Mouse (Mus musculus) c-Kit-positive CD71-negative TER-119-negative erythroid progenitor cells, embryonic 14.5 days (primary cell): ENCODE measurements around the gene Mars.
"Not testable (repeated sequence)": the region's sequence is repeated elsewhere in the genome, so short reads cannot be mapped to it uniquely, and the experiment has no call there.

Experiments used
- DNase-seq: peaks from one replicate; pipeline ENCODE4 v3.0.0-alpha.2; 2013; ENCODE audit warnings: low read depth

Gene Mars

DNA sequence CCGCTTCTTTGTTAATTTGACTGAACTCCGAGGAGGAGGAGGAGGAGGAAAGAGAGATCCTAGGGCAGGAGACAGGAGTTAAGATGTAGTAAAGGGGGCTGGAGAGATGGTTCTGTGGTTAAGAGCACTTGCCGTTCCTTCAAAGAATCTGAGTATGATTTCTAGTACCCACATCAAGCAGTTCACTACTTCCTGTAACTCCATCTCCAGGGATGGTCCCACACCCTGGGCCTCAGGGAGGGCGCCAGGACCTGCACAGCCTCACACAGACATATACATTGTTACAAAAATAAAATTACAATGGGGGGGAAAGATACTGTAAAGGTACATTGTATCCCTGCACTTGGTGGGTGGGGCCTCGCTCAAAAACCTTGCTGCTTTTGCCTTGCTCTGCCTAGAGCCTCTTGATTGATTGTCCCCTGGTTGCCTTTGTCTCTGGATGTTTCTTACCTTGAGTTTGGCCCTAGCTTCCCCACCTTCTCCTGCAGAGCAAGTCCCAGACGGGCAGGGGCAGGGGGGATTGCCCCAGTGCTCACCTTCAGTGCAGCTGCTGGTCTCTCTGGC, 26.0 kb upstream of the Mars start:
- no peak for DNase-seq

DNA sequence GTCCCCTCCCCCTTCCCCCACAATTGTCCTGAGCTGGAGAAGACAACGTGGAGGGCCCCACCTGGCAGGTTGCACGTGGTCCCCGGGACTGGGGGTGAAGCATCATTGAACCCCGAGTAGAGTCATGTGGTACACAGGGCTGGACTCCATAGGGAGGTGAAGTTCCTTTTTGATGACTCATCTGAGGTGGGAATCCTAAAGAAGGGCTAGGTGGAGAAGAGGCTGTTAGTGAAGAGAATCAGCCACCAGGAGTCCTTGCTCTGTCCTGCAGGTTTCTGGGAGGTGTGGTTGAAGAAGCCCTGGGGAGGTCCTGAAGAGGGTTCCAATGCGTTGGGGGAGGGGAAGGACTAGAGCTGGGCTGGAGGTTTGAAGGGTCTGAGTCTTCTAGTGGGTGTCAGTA, 25.4 kb upstream of the Mars start:
- no peak for DNase-seq

DNA sequence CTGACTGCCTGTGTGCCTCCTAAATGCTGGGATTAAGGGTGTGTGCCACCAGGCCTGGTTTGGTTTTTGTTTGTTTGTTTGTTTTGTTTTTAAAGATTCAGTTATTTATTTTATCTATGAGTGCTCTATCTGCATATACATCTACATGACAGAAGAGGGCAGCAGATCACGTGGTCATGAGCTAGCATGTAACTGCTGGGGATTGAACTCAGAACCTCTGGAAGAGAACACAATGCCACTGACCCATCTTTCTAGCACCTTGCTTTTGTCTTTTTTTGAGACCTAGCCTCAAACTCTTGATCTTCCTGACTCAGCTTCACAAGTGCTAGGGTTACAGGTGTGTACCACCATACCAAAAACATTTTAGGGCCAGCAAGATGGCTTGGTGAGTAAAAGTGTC, 23.7 kb upstream of the Mars start:
- no peak for DNase-seq

DNA sequence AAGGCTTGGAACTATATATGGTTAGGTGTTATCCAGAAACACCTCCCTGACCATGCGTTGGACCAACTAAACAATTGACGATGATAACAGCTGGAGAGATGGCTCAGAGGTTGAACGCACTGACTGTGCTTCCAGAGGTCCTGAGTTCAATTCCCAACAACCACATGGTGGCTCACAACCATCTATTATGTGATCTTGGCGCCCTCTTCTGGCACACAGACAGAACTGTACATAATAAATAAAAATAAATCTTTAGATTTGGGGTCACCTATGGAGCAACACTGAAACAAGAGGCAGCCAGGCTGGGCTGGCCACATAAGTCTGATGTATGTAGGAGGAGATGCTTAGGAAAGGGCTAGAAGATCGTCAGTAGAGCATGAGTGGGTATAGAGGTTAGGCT, 21.6 kb upstream of the Mars start:
- DNase-seq = no peak

DNA sequence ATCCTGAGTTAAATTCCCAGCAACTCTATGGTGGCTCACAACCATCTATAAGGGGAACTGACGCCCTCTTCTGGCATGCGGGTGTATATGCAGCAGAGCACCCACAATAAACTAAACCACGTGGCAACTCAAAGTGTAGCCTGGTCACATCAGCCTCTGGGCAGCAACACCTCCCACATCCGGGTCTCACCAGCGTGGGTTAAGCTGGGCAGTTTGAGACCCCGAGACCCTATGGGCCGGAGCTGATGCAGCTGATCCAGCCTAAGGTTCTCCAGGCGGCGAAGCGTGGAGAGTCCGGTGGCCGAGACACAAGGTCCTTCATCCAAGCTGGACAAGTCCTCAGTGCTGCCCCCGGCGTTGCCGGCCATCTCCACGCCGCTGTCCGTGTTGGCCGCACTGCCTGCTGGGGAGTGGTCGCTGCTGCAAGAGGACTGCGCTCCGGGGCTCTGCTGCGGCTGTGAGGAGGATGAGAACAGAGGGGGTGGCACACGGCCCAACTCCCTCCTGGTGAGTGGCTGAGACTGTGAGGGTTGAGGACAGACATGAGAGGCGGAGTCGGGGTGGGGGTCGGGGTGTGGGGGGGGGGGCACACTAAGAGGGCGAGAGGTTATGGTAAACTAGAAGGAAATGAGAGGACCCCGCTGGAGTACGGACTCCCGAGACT, 20.8 kb upstream of the Mars start:
- DNase-seq = no peak

DNA sequence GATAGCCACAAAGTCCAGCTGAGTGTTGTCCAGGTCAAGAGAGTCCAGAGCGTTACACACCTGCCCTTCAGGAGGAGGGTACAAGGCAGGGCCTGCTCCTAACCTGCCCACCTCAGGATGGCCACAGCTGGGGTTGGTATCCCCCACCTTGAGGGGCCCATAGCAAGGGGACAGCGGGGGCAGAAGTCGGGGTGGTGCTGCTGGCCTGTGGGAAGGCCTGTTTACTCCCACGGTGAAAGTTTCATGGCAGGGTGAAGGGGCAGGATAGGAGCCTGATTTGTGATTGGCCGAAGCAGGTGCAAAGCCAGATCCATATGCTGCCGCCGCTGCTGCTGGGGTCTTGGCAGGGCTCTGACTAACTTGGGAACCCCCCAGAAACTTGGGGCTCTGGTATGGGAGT, 18.6 kb upstream of the Mars start:
- DNase-seq = no peak

DNA sequence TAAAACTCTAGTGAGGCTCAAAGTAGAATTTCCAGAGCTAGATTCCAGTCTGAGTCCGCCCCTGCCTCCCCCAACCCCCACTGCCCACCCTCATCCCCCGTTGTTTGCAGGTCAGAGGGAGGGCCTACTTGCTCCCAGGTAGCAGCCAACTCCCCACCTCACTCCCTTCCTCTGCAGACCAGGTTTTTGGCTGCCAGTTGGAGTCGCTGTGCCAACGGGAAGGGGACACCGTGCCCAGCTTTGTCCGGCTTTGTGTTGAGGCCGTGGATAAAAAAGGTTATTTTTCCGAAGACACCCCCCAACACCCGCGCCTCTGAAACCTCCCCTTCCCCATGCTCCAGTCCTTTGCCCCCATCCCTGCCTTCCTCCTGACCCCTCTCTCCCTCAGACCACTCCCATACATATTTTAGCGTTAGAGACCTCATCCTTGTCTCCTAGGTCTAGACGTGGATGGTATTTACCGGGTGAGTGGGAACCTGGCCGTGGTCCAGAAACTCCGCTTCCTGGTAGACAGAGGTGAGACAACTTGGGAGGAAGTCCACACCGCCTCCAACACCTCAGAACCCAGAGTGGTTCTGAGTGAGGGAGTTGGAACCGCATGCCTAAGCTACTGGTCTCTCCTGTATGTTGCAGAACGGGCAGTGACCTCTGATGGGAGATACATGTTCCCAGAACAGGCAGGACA, 16.0 kb upstream of the Mars start:
- DNase-seq = no peak

DNA sequence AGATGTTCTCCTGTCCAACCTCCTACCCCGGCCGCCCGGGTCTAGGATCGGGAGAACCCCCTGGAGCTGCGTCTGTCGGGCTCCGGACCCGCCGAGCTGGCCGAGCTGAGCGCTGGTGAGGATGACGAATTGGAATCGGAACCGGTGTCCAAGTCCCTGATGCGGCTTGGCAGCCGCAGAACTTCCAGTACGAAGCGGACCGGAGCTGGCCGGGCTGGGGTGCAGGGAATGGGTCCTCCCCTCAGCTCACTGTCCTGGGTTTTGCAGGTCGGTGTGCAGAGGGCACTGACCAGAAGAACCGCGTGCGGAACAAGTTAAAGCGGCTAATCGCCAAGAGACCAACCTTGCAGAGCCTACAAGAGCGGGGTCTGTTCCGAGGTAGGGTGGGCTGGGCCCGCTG, 15.2 kb upstream of the Mars start:
- no peak for DNase-seq

DNA sequence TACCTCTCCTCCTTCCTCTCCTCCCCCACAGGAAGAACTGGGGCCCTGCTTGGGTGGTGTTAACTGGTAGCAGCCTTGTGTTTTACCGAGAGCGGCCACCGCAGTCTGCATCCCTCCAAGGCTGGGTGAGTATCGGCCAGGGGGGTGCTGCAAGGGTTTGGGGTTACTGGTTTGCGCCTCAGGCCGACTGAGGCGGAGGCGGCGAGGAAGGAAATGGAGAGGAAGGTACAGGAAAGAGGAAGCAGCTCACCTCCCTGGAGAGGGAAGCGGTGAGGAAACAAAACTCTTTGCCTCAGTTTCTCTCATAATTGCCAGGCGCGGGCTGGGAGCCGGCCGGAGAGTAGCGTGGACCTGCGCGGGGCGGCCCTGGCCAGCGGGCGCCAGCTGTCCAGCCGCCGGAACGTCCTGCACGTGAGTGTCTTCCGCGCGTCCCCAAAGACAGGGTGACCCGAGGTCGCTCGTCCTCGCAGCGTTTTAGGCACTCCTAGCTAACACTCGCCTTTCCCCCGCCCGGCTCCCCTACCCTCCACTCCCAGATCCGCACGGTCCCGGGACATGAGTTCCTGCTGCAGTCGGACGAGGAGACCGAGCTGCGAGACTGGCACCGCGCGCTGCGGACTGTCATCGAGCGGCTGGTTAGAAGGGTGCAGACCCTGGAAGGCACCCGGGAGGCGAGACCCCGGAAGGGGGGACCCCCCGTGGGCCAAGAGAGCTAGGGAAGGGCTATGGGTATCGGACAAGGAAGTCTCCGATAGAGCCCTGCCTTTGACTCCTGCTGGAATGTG, 14.6 kb upstream of the Mars start:
- no peak for DNase-seq

DNA sequence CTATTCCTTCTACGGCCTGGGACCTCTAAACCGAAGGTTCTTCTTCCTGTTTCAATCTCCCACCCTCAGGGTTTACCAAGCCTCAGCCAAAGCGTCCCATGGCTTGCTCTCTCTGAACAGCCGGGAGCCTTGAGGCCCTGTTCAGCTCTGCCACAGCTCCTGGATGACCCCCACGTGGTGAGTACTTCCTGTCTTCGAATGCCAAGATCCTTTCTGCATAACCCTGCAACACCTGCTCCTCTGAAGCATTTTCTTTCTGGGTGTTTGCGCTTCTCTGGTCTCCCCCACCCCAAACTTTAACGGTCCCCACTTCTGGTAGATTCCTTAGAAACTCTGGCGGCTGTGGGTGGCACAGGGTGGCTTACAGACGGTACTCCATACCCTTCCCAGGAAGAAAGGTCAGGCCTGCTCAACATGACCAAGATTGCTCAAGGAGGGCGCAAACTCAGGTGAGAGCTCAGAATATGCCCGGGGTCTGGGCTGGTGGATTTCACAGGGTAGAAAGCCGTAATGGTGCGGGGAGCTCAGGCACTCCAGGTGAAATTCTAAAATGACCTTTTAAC, 13.9 kb upstream of the Mars start:
- no peak for DNase-seq

DNA sequence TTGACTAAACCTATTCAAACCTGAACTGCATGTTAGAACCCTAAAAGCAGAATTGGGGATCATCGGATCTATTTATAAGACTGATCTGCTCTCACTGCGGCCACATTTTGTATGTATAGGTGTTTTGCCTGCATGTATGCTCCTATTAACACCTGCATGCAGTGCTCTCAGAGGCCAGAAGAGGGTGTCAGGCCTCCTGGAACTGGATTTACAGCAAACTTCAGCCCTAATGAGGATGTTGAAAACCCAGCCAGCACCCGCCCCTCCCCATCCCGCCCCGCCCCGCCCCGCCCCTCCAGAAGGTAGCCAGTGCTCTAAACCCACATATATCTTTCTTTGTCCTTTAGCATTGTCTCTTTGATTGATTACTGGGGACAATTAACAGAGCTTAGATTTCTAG, 12.9 kb upstream of the Mars start:
- DNase-seq = peak; percentile 85

DNA sequence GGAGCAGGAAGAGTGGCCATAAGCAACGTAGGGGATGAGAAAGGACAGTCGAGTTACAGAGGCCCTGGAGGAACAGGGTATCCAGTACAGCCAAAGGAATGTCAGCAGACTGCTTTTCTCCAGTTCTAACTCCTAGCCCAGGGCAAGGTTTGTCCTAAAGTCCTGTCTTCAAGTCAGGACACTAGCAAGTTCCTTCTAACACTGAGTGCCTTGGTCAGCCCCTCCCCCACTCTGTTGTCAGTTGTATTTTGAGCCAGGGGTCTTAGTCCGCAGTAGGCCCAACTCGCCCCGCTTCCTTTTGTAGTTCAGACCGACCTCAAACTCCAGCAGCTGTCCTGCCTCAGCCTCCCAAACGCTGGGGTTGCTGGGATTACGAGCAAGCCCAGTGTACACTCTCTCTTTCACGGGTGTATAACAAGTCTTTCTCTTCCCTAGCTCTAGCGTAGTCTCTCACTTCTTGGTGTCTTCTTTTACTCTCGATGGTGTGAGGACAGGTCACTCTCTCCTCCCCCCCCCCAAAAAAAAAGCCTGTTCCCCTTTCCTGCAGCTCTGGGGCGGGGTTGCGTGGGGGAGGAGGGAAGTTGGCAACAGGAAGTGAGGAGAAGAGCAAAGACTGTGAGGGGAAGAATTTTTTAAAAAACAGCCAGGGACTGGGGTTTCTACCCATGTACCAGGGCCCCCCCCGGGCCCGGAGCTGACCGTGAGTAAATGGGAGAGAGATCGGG, 11.7 kb upstream of the Mars start:
- DNase-seq = no peak

DNA sequence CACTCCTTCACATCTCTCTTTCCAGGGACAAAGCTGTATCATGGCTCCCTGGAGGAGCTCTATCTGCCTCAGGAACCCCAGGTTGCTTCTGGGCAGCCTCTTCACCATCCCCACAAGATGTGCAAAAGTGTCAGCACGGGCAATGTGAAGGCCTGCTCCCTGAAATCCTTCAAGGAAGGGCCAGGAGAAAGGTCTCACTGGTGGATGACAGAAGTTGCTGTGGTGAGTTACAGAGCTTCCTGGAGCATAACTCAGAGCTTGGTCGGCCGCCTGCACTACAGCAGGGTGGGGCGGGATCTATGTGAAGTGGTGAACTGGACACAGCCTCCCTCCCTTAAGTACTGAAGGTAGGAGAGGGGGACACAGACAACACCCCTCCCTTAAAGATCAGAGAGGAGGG, 11.1 kb upstream of the Mars start:
- DNase-seq = no peak

DNA sequence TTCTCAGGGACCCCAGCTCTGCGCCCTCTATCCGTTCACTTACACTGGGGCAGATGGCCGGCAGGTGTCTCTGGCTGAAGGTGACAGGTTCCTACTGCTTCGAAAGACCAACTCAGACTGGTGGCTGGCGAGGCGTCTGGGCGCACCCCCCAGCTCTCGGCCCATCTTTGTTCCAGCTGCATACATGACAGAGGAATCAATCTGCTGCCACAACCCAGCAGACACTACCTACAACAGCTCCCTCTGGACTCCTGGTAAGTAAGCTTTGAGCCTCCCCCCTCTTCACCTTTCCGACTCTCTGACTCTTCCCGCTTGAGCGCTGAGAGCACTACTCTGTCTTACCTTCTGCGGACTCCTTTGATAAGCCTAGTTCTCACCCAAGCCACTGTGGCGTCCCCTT, 10.6 kb upstream of the Mars start:
- no peak for DNase-seq

DNA sequence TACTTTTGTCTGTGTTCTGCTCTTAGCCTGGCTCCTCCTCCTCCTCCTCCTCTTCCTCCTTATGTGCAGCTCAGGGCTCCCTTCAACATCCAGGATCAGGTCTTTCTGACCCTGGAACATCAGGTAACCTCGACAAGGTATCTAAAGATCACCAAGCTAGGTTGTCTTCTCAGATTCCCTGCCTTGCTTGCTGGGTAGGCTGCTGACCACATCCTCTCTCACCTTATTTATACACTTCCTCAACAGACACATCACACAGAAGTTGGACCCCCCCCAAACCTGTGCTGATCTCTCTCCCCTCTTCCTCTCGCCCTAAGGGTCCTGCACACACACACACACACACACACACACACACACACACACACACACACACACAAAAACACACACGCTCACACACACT, 10.0 kb upstream of the Mars start, which contains the start of gene Arhgap9:
Gene Arhgap9, plus strand, starts transcription at position 344 of the 400 bp plus-strand sequence.
- DNase-seq = no peak

DNA sequence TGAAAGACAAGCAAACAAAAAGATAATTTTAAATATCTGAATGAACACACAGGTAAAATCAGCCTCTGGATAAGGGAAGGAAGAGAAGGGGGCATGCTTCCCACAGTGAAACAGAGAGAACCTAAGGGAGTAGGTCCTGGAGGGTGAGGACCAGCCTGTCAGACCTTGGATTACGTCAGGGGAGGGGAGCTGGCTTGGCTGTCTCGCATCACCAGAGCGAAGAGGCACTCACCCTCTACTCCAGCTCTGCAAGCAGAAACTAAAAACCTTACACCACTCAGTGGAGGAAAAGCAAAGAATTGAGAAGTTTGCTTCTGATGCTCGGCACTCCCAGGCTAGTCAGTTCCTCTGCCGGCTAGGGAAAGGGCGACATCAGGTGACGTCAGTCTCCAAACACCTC, 8.4 kb upstream of the Mars start:
- no peak for DNase-seq

DNA sequence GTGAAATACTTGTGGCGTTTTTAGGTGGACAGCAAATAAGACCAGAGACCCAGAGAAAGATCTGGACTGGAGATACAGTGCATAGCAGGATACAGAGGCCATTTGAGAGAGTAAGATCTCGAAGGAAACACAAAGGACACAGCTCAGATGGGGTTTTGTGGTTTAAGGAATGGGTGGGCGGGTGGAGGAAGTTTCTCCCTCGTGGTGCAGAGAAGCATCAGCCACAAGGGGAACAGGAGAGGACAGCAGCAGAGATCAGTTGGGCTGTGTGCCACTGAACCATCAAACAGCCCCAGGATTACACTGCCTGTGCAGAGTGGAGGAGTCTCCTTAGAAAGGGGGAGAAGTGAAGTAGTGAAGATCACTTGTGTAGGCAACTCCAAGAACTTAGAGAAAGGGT, 6.4 kb upstream of the Mars start:
- no peak for DNase-seq

DNA sequence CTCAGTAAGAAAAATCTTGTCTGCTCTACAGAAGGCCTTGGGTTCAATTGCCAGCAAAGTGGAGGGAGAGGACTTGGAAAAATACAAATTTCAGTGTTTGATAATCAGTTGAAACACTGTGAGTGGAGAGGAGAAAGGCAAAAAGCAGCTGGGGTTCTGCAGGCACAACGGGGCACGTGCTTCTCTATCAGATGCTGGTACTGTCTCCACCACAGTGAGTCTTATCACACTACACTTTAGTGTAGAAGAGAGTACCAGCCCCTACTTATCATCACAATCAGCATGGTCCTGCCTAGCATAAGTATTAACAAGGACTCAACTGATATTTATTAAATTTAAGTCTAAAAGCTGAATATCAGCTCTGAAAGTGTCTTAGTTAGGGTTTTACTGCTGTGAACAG, 5.7 kb upstream of the Mars start:
- no peak for DNase-seq

DNA sequence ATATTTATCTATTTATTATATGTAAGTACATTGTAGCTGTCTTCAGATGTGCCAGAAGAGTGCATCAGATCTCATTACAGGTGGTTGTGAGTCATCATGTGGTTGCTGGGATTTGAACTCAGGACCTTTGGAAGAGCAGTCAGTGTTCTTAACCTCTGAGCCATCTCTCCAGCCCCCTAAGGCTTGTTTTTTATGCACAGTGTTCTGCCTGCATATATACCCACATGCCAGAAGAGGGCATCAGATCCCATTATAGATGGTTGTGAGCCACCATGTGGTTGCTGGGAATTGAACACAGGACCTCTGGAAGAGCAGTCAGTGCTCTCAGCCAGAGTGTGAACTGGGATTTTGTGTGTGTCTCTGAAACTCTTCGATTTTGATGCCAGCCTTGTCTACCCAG, 3.4 kb upstream of the Mars start:
- DNase-seq = not testable (repeated sequence)

DNA sequence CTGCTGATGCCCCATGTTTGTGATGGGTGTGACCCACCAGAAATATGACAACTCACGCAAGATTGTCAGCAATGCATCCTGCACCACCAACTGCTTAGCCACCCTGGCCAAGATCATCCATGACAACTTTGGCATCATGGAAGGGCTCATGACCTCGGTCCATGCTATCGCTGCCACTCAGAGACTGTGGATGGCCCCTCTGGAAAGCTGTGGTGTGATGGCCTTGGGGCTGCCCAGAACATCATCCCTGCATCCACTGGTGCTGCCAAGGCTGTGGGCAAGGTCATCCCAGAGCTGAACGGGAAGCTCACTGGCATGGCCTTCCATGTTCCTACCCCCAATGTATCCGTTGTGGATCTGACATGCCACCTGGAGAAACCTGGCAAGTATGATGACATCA, 1.9 kb upstream of the Mars start:
- not testable (repeated sequence) for DNase-seq

DNA sequence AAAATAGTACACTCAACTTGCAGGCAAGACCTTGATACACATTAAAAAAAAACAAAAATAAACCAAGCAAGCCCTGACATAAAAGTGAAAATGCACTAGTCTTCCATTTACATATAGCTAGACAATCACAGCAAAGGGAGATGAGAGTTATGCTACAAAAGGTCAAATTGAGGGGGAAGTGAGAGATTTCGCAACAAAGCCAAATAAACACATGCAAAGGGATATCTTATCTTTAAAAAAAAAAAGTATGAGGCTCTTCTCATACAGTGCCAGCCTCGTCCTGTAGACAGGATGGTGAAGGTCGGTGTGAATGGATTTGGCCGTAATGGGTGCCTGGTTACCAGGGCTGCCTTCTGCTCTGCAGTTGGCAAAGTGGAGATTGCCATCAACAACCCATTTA, 1.3 kb upstream of the Mars start:
- DNase-seq = no peak

DNA sequence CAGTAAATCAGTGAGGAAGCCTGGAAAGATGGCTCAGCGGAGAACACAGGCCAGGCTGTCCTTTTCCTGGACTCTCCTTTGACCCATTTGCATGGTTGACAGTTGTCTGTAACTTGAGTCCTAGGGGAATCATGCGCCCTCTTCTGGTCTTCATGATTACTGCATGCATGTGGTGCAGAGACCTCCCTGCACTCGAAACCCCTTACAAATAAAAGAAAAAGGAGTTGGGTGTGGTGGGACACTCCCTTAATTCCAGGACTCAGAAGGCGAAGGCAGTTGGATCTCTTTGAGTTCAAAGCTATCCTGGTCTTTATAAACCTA, 730 bp upstream of the Mars start:
- DNase-seq = peak; percentile 88
